In the genomic region with DNA sequence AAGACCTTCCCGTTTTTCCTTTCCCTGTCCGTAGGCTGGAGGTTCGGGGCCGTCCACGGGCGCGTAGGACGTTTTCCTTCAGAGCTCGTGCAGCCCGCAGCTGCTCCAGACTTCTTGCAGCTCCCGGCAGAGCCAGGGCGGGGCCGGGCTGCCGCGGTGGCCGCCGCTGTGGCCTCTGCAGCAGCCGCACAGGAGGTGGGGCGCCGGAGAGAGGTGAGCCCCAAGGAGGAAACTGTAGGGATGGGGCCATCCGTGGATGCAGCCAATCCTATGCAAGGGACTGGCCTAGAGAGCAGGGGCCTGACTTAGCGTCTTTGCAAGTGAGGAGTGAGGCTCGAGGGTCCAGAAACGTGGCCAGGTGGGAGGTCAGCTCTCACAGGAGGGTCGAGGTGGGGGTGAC, we compare ENCODE assay signal across 8 mouse cellular contexts. TPM values are rescaled to one million over a fixed set of nuclear protein-coding genes. Genes with fewer than 3 reads are reported as not detected.
DNase-seq lines count a peak whose midpoint lies in the region; ATAC-seq and TF ChIP-seq lines count a peak whose summit lies in the region.

No protein-coding gene starts in this region.

- WGBS in heart, embryonic 12.5 days, result 1% methylated on average over 25 of the region's 25 CpGs
- WGBS in hindbrain, embryonic 10.5 days, result 1% methylated on average over 25 of the region's 25 CpGs
- WGBS in liver, embryonic 16.5 days (ENCODE audit: insufficient replicate concordance), result under 1% methylated on average over 25 of the region's 25 CpGs
- WGBS in small intestine, adult 2 months, result 1% methylated on average over 25 of the region's 25 CpGs

- H3K9me3 ChIP-seq in heart, embryonic 12.5 days (replicated peaks), result no peaks in the 10 kb centered on the region
- no peaks in the 10 kb centered on the region for H3K9me3 ChIP-seq in hindbrain, embryonic 10.5 days
- H3K9me3 ChIP-seq in liver, embryonic 16.5 days (replicated peaks; ENCODE audit: control insufficient read depth, low read length), result no peaks in the 10 kb centered on the region

- peak; percentile 68 for ATAC-seq in heart, embryonic 12.5 days (ENCODE audit: insufficient number of reproducible peaks, low FRiP score)
- ATAC-seq in common myeloid progenitor, adult 5-6 weeks (replicated peaks; ENCODE audit: low read depth, poor library complexity, severe bottlenecking), result peak; percentile 53
- peak; percentile 78 for ATAC-seq in liver, embryonic 16.5 days (ENCODE audit: low read depth)

- H3K27ac ChIP-seq in heart, embryonic 12.5 days (ENCODE audit: poor library complexity, severe bottlenecking), result no peak overlapping the region
- H3K27ac ChIP-seq in hindbrain, embryonic 10.5 days, result peak overlapping the region; percentile 68
- peak overlapping the region; percentile 41; the same call in 1 of the 2 replicates for H3K27ac ChIP-seq in liver, embryonic 16.5 days (ENCODE audit: low read length)
- H3K27ac ChIP-seq in small intestine, adult 2 months (ENCODE audit: insufficient read depth, low read depth, low read length), result no peak overlapping the region

- H3K4me1 ChIP-seq in heart, embryonic 12.5 days (replicated peaks), result peaks cover 14% of the 10 kb centered on the region
- H3K4me1 ChIP-seq in hindbrain, embryonic 10.5 days (replicated peaks), result peaks cover 19% of the 10 kb centered on the region
- H3K4me1 ChIP-seq in liver, embryonic 16.5 days (ENCODE audit: control insufficient read depth, low read depth, low read length), result peaks cover 22% of the 10 kb centered on the region
- no peaks in the 10 kb centered on the region for H3K4me1 ChIP-seq in small intestine, adult 2 months (ENCODE audit: control insufficient read depth, insufficient read depth, insufficient read length, low read length)

- H3K4me2 ChIP-seq in heart, embryonic 12.5 days, result peak overlapping the region; percentile 96
- peak overlapping the region; percentile 89 for H3K4me2 ChIP-seq in liver, embryonic 16.5 days (ENCODE audit: low read depth, low read length)

- no peak for TF ChIP-seq POLR2A in small intestine, adult 2 months (IDR thresholded peaks at IDR 0.05; ENCODE audit: low read depth, low read length)

- intact Hi-C loops in heart, postnatal 36 days (cut with DNase I), result no loop called here

- peaks cover 41% of the 10 kb centered on the region for H3K27me3 ChIP-seq in heart, embryonic 12.5 days (replicated peaks)
- peaks cover 51% of the 10 kb centered on the region for H3K27me3 ChIP-seq in hindbrain, embryonic 10.5 days (ENCODE audit: insufficient read depth, poor library complexity, severe bottlenecking)
- peaks cover 7% of the 10 kb centered on the region; the same call in 1 of the 2 replicates for H3K27me3 ChIP-seq in liver, embryonic 16.5 days (ENCODE audit: control insufficient read depth, insufficient read depth, low read depth, low read length)
- peaks cover 2% of the 10 kb centered on the region; the same call in 1 of the 2 replicates for H3K27me3 ChIP-seq in small intestine, adult 2 months (ENCODE audit: control insufficient read depth, insufficient read depth, low read length)

- peak overlapping the region; percentile 65 for H3K9ac ChIP-seq in heart, embryonic 12.5 days
- peak overlapping the region; percentile 58 for H3K9ac ChIP-seq in liver, embryonic 16.5 days (ENCODE audit: low read depth, low read length)

- H3K4me3 ChIP-seq in heart, embryonic 12.5 days, result peak overlapping the region; percentile 50
- peak overlapping the region; percentile 49 for H3K4me3 ChIP-seq in hindbrain, embryonic 10.5 days
- peak overlapping the region; percentile 56 for H3K4me3 ChIP-seq in liver, embryonic 16.5 days (ENCODE audit: low read depth, low read length)
- H3K4me3 ChIP-seq in small intestine, adult 2 months (ENCODE audit: low read depth, low read length), result peak overlapping the region; percentile 40

- DNase-seq in heart, postnatal 36 days, result no peak
- peak; percentile 46 for DNase-seq in hindbrain, embryonic 10.5 days (ENCODE audit: low spot score)
- DNase-seq in cerebellum, postnatal 25 days, result no peak
- DNase-seq in ovary, postnatal 14 days (ENCODE audit: low spot score), result no peak

- no peak for TF ChIP-seq CTCF in small intestine, adult 2 months (IDR thresholded peaks at IDR 0.05; ENCODE audit: extremely low read depth, insufficient read length, insufficient replicate concordance, low read depth, low read length)

- no peaks in the 10 kb centered on the region for H3K36me3 ChIP-seq in heart, embryonic 12.5 days
- H3K36me3 ChIP-seq in hindbrain, embryonic 10.5 days, result no peaks in the 10 kb centered on the region
- H3K36me3 ChIP-seq in liver, embryonic 16.5 days (ENCODE audit: control insufficient read depth, insufficient read depth), result no peaks in the 10 kb centered on the region
- H3K36me3 ChIP-seq in small intestine, adult 2 months (ENCODE audit: control insufficient read depth, insufficient read depth, low read length), result no peaks in the 10 kb centered on the region

RNA-seq across cellular contexts. Expression of a gene that starts 26.7 kb away (rescaled TPM):
- polyA plus RNA-seq in heart, embryonic 12.5 days (2016; fragmentation: Nextera tagmentation; extraction: Ambion mirVana), result 41.8 and 44.6 TPM in 2 replicates
- total RNA-seq in heart, postnatal 36 days (2021), result 10 to 100 TPM; 78.2 to 82.4 TPM
- total RNA-seq in common myeloid progenitor, adult 5-6 weeks (2017), result 30.4 and 31.4 TPM in 2 replicates
- 31.9 and 33.8 TPM in 2 replicates for polyA plus RNA-seq in hindbrain, embryonic 10.5 days (2016; fragmentation: Nextera tagmentation; extraction: Ambion mirVana)
- 15.3 and 15.4 TPM in 2 replicates for polyA plus RNA-seq in liver, embryonic 16.5 days (2015; fragmentation: Nextera tagmentation; extraction: Ambion mirVana)
- polyA plus RNA-seq in small intestine, adult 2 months (2012; rRNA removed), result 12.2 and 20.4 TPM in 2 replicates

RNA-seq across cellular contexts. Expression of a gene that starts 40.4 kb away (rescaled TPM):
- 0.04 and 0.15 TPM in 2 replicates for polyA plus RNA-seq in heart, embryonic 12.5 days (2016; fragmentation: Nextera tagmentation; extraction: Ambion mirVana)
- total RNA-seq in heart, postnatal 36 days (2021), result under 1 TPM; 0.08 to 0.11 TPM
- total RNA-seq in common myeloid progenitor, adult 5-6 weeks (2017), result 0.09 TPM in 1 of 2 replicates, not detected in the other
- polyA plus RNA-seq in hindbrain, embryonic 10.5 days (2016; fragmentation: Nextera tagmentation; extraction: Ambion mirVana), result 0.16 and 0.36 TPM in 2 replicates
- 0.11 TPM in 2 replicates for polyA plus RNA-seq in liver, embryonic 16.5 days (2015; fragmentation: Nextera tagmentation; extraction: Ambion mirVana)
- polyA plus RNA-seq in small intestine, adult 2 months (2012; rRNA removed), result 0.04 and 0.05 TPM in 2 replicates

RNA-seq across cellular contexts. Expression of a gene that starts 55.1 kb away (rescaled TPM):
- 67.1 and 69.4 TPM in 2 replicates for polyA plus RNA-seq in heart, embryonic 12.5 days (2016; fragmentation: Nextera tagmentation; extraction: Ambion mirVana)
- total RNA-seq in heart, postnatal 36 days (2021), result 10 to 100 TPM; 28.6 to 32.0 TPM
- 87.4 and 98.2 TPM in 2 replicates for total RNA-seq in common myeloid progenitor, adult 5-6 weeks (2017)
- 131 TPM in 2 replicates for polyA plus RNA-seq in hindbrain, embryonic 10.5 days (2016; fragmentation: Nextera tagmentation; extraction: Ambion mirVana)
- polyA plus RNA-seq in liver, embryonic 16.5 days (2015; fragmentation: Nextera tagmentation; extraction: Ambion mirVana), result 36.7 and 36.8 TPM in 2 replicates
- polyA plus RNA-seq in small intestine, adult 2 months (2012; rRNA removed), result 18.0 and 31.5 TPM in 2 replicates

Comparison
In these comparisons a context has a peak if more than half of its experiments do, and no peak if none do; other contexts are left out.
1. H3K27ac ChIP-seq: peak in hindbrain, embryonic 10.5 days (single experiment) and liver, embryonic 16.5 days (single experiment); none in heart, embryonic 12.5 days (single experiment) and small intestine, adult 2 months (single experiment).
2. Peak in every context shown above with its lines, with median percentiles within 50 percentile points of each other: ATAC-seq and H3K4me3 ChIP-seq.